Mouse (Mus musculus) olfactory bulb, adult 2 months (tissue): ENCODE data around the gene Tmigd3.

Experiments
- CTCF ChIP-seq: fragments of 200-500 bp; IDR thresholded peaks from 2 replicates; pipeline ENCODE4 v1.5.1; 2012; ENCODE audit warnings: low read depth, mild to moderate bottlenecking, low read length, moderate library complexity; ENCODE audit not compliant: insufficient read depth
- POLR2A ChIP-seq: fragments of 200-500 bp; IDR thresholded peaks from 2 replicates; pipeline ENCODE4 v1.6.1; 2012; ENCODE audit warnings: mild to moderate bottlenecking, low read depth, low read length, moderate library complexity; ENCODE audit not compliant: insufficient read depth

GRCm38 (mm10) chr3:105959585-105959984 is 88.9 kb downstream of the Tmigd3 start:
- no peak for TF ChIP-seq POLR2A
- no peak for TF ChIP-seq CTCF
